Mouse (Mus musculus): Measurements from ENCODE around the gene Nelfa. TPM values are rescaled to one million over a fixed set of nuclear protein-coding genes. Genes with fewer than 3 reads are reported as not detected.

The Nelfa gene
- polyA plus RNA-seq, 1 experiment = 23.0 TPM

DNA sequence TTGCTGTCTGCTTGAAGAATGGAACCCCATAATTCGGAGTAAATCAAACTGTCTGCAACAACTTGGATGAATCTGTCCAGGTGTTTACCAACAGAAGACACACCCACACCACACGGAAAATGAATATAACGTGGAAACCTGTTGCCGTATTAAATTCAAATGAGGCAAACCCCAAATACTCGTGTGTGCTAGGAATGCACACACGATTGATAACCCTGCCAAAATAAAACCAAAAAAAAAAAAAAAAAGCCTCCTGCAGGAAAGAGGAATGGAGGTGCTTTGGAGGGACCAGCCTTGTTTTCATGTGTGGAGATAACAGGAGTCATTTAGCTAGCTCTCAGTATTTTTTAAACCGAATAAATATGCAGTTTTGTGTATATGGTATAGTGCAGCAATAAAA is 1.3 kb downstream of the Nelfa start:
- no peaks in the 10 kb centered on the region for H3K36me3 ChIP-seq (ENCODE audit: control insufficient read depth, insufficient read depth, low read length)
- H3K27me3 ChIP-seq (replicated peaks; ENCODE audit: control insufficient read depth, insufficient read depth, low read length) = no peaks in the 10 kb centered on the region
- H3K27ac ChIP-seq (ENCODE audit: insufficient read depth, low read depth, low read length) = no peak overlapping the region
- WGBS = 58% methylated on average over 7 of the region's 7 CpGs
- DNase-seq = no peak
- H3K4me3 ChIP-seq (ENCODE audit: insufficient read depth, low read depth, low read length) = no peak overlapping the region
- peaks cover 7% of the 10 kb centered on the region; the same call in 1 of the 2 replicates for H3K4me1 ChIP-seq (ENCODE audit: control insufficient read depth, insufficient read depth, low read length)
- TF ChIP-seq POLR2A (IDR thresholded peaks at IDR 0.05; ENCODE audit: low read depth, low read length) (no peak), CTCF (conservative IDR thresholded peaks at IDR 0.05; ENCODE audit: insufficient read depth, insufficient read length, low read depth, low read length) (no peak)

DNA sequence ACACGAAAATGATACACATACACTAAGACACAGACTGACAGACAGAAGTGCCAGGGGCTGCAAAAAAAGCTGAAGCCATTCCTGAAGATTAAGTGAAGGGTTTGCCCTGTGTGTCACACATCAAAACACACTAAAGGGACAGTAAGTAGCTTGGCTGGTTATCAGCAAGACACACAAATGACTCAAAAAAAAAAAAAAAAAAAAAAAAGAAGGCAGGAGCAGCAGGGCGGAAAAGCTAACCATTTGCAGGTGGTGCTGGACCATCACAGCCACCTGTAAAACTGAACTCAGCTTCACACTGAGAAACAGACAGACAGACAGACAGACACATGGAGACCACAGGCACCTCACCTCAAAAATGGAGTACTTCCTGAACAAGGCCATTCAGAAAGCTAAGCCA is 2.1 kb downstream of the Nelfa start:
- Histone ChIP-seq H3K4me1 (ENCODE audit: control insufficient read depth, insufficient read depth, low read length) (peaks cover 7% of the 10 kb centered on the region; the same call in 1 of the 2 replicates), H3K4me3 (ENCODE audit: insufficient read depth, low read depth, low read length) (no peak overlapping the region), H3K27me3 (replicated peaks; ENCODE audit: control insufficient read depth, insufficient read depth, low read length) (no peaks in the 10 kb centered on the region), H3K27ac (ENCODE audit: insufficient read depth, low read depth, low read length) (no peak overlapping the region), H3K36me3 (ENCODE audit: control insufficient read depth, insufficient read depth, low read length) (no peaks in the 10 kb centered on the region)
- WGBS = 56% methylated on average over 2 of the region's 2 CpGs
- DNase-seq = no peak
- TF ChIP-seq CTCF (conservative IDR thresholded peaks at IDR 0.05; ENCODE audit: insufficient read depth, insufficient read length, low read depth, low read length) (no peak), POLR2A (IDR thresholded peaks at IDR 0.05; ENCODE audit: low read depth, low read length) (no peak)

DNA sequence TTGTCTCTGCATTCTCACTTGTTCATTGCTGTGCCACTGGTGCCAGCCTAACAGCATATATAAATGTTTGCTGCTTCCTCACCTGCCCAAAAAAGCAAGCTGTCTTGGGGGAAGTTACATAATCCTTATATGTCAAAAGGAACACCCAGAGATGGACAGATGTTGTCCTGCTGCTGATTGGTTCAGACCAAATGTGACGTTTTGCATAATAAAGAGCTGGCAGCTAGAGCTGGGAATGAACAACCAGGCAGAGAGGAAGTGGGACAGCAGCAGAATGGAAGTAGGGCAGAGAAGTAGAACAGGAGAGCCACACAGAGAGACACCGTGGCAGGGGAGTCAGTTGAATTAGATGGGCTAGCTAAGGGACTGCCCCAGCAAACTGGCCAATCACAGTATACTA is 3.8 kb downstream of the Nelfa start:
- no peak overlapping the region for H3K27ac ChIP-seq (ENCODE audit: insufficient read depth, low read depth, low read length)
- H3K4me3 ChIP-seq (ENCODE audit: insufficient read depth, low read depth, low read length) = no peak overlapping the region
- H3K36me3 ChIP-seq (ENCODE audit: control insufficient read depth, insufficient read depth, low read length) = no peaks in the 10 kb centered on the region
- 71% methylated on average over 2 of the region's 2 CpGs for WGBS
- DNase-seq = no peak
- TF ChIP-seq CTCF (conservative IDR thresholded peaks at IDR 0.05; ENCODE audit: insufficient read depth, insufficient read length, low read depth, low read length) (no peak), POLR2A (IDR thresholded peaks at IDR 0.05; ENCODE audit: low read depth, low read length) (no peak)
- no peaks in the 10 kb centered on the region for H3K27me3 ChIP-seq (replicated peaks; ENCODE audit: control insufficient read depth, insufficient read depth, low read length)
- peaks cover 7% of the 10 kb centered on the region; the same call in 1 of the 2 replicates for H3K4me1 ChIP-seq (ENCODE audit: control insufficient read depth, insufficient read depth, low read length)

DNA sequence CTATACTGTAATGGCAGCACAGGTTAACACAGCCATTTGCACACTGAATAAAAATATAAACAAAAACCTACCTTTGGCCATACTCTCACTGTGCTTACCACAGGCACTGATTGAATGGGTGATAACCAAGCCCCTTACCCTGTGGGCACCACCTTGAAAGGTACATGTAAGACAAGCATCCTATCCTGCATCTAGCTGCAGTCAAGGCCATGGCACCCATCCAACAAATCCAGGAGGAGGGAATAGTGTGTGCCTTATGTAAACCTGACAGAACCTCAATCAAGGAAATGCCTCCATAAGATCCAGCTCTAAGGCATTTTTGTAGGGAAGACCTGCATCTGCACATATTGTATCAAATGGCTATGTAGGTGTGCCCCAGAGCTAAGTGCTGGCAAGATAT is 10.0 kb downstream of the Nelfa start:
- peaks cover 4% of the 10 kb centered on the region; the same call in 1 of the 2 replicates for H3K4me1 ChIP-seq (ENCODE audit: control insufficient read depth, insufficient read depth, low read length)
- no peak for DNase-seq
- H3K4me3 ChIP-seq (ENCODE audit: insufficient read depth, low read depth, low read length) = no peak overlapping the region
- no peaks in the 10 kb centered on the region for H3K36me3 ChIP-seq (ENCODE audit: control insufficient read depth, insufficient read depth, low read length)
- H3K27ac ChIP-seq (ENCODE audit: insufficient read depth, low read depth, low read length) = no peak overlapping the region
- TF ChIP-seq POLR2A (IDR thresholded peaks at IDR 0.05; ENCODE audit: low read depth, low read length) (no peak), CTCF (conservative IDR thresholded peaks at IDR 0.05; ENCODE audit: insufficient read depth, insufficient read length, low read depth, low read length) (no peak)
- H3K27me3 ChIP-seq (replicated peaks; ENCODE audit: control insufficient read depth, insufficient read depth, low read length) = no peaks in the 10 kb centered on the region

DNA sequence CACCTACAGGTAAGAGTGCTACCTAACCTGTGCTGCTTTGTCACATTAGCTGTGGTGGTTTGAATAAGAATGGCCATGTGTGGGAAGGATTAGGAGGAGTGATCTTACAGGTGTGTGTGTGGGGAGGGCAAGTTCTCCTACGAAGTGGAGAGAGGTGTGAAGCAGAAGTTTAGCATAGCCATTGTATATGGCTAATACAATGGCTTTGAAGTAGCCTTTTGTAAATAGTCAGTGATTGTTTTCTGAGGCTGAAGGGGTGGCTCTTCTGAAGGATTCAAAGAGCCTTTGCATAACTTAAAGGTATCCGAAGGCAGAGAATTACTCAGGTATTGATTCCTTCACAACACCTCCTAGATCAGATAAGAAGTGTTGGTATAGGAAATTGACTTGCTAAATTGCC is 13.6 kb downstream of the Nelfa start:
- Histone ChIP-seq H3K4me3 (ENCODE audit: insufficient read depth, low read depth, low read length) (no peak overlapping the region), H3K36me3 (ENCODE audit: control insufficient read depth, insufficient read depth, low read length) (peaks cover 4% of the 10 kb centered on the region), H3K4me1 (ENCODE audit: control insufficient read depth, insufficient read depth, low read length) (peaks cover 4% of the 10 kb centered on the region; the same call in 1 of the 2 replicates), H3K27me3 (replicated peaks; ENCODE audit: control insufficient read depth, insufficient read depth, low read length) (no peaks in the 10 kb centered on the region), H3K27ac (ENCODE audit: insufficient read depth, low read depth, low read length) (no peak overlapping the region)
- no peak for DNase-seq
- TF ChIP-seq CTCF (conservative IDR thresholded peaks at IDR 0.05; ENCODE audit: insufficient read depth, insufficient read length, low read depth, low read length) = no peak
- 67% methylated on average over 2 of the region's 2 CpGs for WGBS

DNA sequence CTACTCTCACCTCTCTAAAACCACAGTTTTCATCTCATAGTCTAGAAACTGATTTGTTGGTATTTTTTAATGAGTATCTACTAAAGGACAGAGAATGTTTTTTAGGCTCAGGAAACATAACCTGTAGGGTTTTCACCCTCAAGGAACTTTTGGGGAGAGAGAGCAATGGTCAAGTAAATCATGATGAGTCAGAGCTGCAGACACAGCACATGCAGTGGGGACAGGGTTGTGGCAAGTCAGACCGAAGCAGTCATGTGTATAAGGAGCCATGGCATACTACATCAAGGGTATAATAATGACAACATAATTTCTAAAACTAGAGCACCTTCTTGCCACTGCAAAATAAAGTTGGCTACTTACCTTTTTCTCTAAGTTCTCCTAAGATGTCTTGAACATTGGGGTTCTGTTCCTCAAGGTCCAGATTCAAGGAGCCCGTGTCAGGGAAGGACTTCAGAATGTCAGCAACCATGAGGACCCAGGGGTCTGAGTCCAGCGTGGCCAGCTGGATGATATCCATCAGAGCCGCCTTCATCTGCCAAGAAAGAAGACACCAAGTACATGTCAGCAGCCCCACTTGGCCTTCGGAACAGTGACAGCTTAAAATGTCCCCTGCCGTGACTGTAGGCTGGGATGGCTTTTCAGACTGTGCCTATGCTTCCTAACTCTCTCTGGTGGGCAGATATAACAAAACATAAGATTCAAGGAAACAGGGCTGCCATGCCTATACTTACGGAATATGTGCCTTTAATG is 14.6 kb downstream of the Nelfa start:
- TF ChIP-seq CTCF (conservative IDR thresholded peaks at IDR 0.05; ENCODE audit: insufficient read depth, insufficient read length, low read depth, low read length) (no peak), POLR2A (IDR thresholded peaks at IDR 0.05; ENCODE audit: low read depth, low read length) (no peak)
- Histone ChIP-seq H3K27ac (ENCODE audit: insufficient read depth, low read depth, low read length) (no peak overlapping the region), H3K4me1 (ENCODE audit: control insufficient read depth, insufficient read depth, low read length) (peaks cover 4% of the 10 kb centered on the region; the same call in 1 of the 2 replicates), H3K4me3 (ENCODE audit: insufficient read depth, low read depth, low read length) (no peak overlapping the region), H3K36me3 (ENCODE audit: control insufficient read depth, insufficient read depth, low read length) (peaks cover 4% of the 10 kb centered on the region), H3K27me3 (replicated peaks; ENCODE audit: control insufficient read depth, insufficient read depth, low read length) (no peaks in the 10 kb centered on the region)
- DNase-seq = peak; percentile 52
- WGBS = 63% methylated on average over 7 of the region's 7 CpGs

DNA sequence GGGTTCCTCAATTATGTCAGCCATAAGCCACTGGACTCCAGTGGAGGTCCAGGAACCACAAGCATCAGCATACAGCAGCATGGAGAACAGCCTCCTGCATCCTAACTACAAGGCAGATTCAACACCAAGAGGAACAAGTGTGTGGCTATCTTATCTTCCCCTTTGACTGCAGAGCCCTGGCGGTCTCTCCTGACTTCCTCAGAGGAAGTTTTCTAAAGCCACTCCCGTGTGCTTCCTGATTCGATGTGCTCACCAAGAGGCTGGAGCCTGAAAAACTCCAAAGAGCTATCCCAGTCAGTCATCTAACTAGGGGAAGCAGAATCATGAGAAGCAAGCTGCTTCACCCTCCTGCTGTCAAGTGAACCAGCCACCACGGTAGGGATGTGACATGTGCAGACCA is 15.3 kb downstream of the Nelfa start:
- Histone ChIP-seq H3K36me3 (ENCODE audit: control insufficient read depth, insufficient read depth, low read length) (peaks cover 6% of the 10 kb centered on the region), H3K4me3 (ENCODE audit: insufficient read depth, low read depth, low read length) (no peak overlapping the region), H3K27ac (ENCODE audit: insufficient read depth, low read depth, low read length) (no peak overlapping the region), H3K4me1 (ENCODE audit: control insufficient read depth, insufficient read depth, low read length) (peaks cover 4% of the 10 kb centered on the region; the same call in 1 of the 2 replicates), H3K27me3 (replicated peaks; ENCODE audit: control insufficient read depth, insufficient read depth, low read length) (no peaks in the 10 kb centered on the region)
- WGBS = 76% methylated on average over 4 of the region's 4 CpGs
- TF ChIP-seq POLR2A (IDR thresholded peaks at IDR 0.05; ENCODE audit: low read depth, low read length) (no peak), CTCF (conservative IDR thresholded peaks at IDR 0.05; ENCODE audit: insufficient read depth, insufficient read length, low read depth, low read length) (no peak)
- no peak for DNase-seq
